Mouse (Mus musculus): Measurements from ENCODE around the gene Ccdc183. TPM values are rescaled to one million over a fixed set of nuclear protein-coding genes. Genes with fewer than 3 reads are reported as not detected.

The Ccdc183 gene
- total RNA-seq, 2 experiments from 2014 or later: not detected

DNA sequence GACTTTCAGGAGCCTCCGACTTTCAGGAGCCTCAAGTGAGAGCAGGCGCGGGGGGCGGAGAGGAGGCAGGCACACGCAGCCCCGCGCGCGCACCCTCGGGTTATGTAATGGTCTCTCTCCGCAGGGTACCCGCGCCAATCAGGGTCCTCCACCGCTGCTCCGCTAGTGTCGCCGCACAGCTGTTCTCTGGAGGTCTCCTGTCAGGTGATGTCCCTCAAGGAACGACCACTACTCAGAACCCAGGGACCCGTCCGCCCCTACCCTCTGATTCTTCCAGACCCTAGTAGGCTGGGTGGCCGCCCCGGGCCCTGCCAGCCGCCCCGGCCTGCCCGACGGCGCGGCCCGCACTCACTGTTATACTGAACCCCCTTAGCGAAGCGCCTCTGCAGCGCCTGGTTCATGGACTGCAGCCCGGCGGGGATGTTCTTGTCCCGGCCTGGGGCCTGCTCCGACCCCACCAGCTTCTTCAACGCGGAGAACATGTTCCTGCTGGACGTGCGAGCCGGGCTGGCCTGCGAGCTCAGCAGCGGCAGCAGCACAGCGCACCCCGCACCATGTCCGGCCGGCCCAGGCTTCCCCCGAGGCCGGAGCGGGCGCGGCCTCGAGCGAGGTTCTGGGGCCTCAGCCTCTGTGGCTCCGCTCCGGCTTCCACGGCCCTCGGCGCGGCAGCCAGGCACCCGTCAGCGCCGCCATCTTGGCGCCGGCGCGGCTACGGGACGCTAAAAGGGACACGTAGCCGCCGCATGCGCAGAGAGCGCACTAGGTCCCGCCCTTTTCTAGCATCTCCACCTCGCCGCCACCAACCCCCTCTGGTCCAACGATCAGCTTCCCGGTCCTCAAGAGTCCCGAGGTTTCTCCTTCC lies 9.5 kb downstream of the Ccdc183 start, which contains the start of gene Rabl6:
Rabl6 (minus strand) TSS at position 761 of the 862 bp plus-strand sequence.
- DNase-seq: peak; percentile 92 to 93

DNA sequence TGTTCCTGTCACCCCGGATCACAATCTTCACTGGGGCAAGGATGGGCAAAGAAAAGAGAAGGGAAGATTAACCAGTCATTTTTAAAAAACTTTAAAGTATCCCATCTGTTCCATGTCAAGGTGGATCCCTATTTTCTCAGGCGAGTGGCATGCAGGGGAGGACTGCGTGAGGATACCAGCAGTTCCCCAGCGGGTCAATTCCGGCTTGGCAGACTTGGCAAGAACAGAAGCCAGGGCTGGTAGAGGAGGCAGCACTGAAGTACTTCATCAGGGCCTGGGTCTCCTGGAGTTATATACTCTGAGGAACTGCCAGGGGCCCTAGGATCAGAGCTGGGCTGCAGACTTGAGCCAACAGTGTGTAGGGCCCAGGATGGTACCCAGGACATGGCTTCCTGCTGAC lies 15.0 kb downstream of the Ccdc183 start:
- DNase-seq: no peak

DNA sequence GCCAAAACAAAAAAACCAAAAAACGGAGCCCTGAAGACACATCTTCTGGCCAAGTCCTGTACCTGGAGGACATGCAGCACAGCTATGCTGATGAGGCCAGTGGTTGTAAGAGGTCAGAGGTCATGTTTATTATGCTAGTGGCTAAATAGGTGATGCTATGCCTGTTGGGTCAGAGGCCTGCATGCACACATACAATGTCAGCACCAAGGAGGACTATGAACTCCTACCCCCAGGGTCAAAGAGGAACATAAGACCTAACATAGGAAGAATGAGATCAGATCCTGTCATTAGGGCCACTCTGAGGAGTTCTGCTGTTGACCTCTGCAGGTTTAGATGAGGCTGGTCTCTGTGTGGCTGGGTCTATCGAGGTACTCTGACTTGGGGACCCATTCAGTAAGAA lies 17.4 kb downstream of the Ccdc183 start:
- no peak for DNase-seq

GRCm38 (mm10) chr2:25598749-25599148 lies 18.7 kb downstream of the Ccdc183 start:
- DNase-seq: no peak

DNA sequence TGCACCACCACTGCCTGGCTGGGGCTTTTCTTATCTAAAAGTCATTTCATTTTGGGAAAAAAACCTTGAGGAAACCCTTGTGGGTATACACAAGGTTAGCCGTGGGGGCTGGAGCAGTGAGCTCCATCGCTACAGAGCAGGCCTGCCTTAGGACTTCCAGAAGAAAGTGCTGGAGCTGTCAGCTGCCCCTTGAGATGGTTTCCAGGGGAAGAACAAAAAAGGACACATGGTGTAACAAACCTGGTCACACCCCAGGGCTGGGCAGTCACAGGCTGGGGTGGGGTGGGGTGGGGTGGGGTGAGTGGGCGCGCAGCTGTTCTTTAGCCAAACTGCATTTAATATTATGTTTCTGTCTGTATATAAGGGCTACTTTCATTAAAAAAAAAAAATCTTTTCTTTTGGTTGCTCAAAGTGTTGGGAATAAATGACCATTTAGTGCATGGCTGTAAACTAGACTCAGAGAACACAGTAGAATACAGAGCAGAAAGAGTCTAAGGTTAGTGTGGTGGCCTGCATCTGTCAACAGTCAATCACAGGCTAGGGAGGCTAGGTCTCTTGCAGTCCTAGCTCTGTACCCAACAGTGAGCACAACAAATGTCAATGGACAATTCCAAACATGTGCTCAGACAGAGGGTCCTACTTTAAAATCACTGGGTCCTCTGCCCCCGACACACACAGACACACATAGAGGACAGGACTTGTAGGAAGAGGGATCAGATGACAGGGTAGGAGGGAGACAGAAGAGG lies 20.5 kb downstream of the Ccdc183 start:
- no peak for DNase-seq

DNA sequence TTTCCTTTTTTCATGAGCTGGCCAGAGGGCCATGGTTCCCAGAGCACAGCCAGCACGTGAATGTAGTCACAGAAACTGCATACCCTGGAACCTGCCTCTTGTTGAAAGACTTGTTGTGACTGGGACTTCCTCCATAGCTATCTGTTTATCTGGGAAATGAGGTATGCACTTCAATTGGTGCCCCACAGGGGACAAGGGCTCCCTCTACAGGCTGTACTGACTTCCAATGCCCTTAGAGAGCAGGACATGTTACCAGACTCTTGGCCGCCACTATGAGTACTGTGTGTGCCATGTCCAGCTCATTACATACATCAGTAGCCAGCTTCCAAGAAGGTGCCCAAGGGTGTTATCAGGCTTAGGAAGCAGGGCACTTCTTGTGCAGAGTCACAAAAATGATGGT lies 25.6 kb downstream of the Ccdc183 start:
- DNase-seq: peak in 1 of 2 experiments; percentile 44

DNA sequence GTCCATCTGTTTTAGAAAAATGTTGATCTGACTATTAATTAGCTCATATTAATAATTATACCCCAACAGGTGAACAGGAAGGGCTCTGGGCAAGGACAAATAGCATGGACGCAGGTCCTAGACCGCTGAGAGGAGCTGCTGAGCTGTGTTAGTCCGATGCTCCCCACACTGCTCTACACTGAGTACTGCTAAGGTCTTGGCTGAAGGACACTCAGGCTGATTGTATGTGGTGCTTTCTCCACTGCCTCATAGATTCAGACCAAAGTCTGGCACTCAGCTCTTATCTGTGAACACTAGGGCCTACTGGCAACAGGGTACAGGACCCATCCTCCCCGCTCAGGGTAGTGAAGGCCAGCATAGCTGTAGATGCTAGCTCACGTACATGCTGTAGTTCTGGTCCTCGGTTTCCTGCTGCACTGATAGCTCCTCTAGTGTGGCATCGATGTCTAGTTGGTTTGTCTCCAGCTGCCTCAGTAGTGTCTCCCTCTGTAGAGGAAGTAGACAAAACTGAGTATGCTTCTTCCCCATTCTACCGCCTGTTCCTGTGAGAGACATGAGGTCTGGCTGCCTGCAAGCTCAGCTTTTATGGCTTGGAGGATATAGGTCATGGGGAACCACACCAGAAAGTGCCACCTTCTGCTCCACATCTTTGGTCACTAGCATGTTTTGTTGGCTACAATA lies 29.1 kb downstream of the Ccdc183 start:
- DNase-seq: no peak

GRCm38 (mm10) chr2:25587290-25587689 lies 30.2 kb downstream of the Ccdc183 start:
- DNase-seq: no peak

DNA sequence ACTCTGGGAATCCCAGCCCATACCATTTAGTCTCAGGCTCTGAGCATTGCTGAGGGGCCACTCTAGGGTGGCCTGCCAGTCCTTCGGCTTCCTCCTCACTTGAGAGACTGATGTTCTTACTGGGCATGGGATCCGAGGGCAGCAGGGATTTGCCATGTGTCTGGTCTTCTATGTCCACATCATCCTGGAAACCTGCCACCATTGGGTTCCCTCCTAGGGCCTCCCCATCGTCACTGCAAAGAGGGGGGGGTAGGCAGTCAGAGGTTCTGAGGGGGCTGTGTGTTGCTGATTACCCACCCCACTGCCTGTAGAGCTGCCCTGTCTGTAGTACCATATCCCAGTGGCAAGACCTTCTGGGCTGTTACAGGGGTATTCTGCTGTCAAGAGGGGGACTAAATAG lies 31.9 kb downstream of the Ccdc183 start:
- DNase-seq: no peak

DNA sequence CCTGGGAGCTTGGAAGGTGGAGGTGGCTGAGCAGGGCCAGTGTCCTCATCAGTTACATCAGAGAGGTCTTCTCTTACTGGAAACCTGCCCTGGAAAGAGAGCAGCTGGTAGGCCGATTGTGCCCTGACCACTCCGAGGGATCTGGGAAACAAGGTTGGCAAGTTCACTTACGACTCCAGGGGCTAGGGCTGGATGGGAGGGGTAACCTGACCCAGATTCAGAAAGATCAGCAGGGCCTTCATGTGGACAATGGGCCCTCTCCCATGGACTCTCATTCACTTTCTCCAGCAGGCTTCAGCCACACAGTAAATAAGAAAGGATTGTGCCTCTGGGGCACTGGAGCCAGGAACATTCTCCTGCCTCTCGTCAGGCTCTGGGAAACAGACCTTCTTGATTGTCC lies 32.6 kb downstream of the Ccdc183 start:
- DNase-seq: no peak

GRCm38 (mm10) chr2:25584152-25584551 lies 33.3 kb downstream of the Ccdc183 start:
- no peak for DNase-seq

DNA sequence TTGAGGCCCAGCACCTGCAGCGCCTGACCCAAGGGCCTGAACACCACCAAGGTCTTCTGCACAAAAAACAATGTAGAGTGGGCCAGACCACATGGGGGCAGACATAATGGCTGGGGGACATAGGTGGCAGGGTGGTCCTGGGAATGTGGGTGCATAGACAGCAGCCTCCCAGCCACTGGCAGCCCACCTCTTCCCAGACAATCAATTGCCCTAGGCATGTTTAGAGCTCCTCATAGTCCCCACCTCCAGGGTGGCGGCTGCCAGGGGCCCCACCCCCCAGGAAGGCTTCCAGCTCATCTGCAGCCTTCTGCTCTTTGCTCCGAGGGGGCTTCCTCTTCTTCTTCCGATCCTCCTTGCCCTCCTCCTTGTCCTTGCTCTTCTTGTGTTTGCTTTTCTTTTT lies 33.9 kb downstream of the Ccdc183 start:
- no peak for DNase-seq

DNA sequence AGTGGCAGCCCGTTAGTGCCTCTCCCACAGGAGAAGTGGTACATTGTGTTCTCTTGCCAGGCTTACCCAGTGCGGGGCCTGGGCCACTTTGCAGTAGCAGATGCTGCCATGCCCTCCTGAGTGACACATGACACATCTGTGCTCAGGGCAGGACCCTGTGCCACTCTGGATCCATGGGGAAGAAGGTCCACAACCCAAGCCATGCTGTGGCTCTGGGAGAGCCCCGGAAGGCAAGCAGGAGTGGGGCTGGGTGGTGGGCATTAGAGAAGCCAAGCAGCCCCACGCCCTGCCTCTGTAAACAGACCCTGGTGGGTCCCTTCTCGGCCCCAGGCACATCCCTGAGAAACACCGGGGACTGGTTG lies 34.4 kb downstream of the Ccdc183 start:
- DNase-seq: peak in 1 of 2 experiments; percentile 53

- no peak for DNase-seq
Measured at GRCm38 (mm10) chr2:25582466-25583119, 34.9 kb downstream of the Ccdc183 start.

DNA sequence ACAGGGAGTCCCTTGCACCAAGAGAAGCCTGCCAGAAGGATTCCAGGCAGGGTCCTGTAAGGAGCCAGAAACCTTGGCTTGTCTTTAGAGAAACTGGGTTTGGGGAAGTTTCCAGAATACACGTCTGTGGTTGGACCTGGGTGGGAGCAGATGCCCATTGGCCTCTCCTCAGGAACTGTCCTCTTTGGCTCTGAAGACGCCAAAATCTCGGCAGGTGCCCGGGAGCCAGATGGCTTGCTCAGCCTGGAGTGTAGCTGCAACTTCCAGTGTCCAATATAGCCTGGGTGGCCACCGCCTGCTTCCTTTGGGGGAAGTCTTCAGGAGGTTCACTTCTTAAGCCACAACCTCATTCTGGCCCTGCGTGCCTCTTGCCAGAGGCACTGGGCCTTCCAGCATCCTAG lies 35.6 kb downstream of the Ccdc183 start:
- no peak for DNase-seq

DNA sequence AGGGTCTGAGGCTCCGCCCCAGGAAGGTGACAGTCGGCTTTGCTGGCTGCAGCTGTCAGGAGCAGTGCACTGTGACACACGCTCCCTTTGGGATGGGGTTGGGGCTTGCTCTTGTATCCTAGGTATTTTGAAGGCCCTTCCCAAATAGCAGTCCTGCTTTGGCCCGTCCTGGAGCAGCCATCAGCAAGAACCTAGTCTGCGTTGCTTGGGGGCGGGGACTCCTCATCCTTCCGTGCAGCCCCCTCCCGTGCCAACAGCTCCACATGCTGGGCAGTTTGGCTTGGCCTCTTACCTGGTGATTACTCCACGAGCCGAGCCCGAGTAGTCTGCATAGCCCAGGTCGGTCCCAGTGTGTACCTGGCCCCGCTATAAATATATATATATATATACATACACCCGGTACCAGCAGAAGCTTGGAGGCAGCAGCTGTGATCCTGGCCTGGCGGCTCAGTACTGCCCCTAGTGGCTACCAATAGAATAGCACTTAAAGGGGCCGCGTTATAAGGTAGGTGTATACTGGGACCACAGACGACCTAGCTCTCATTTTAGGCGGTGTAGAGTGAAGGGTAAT lies 36.1 kb downstream of the Ccdc183 start, which contains the start of gene Ajm1:
Ajm1 (minus strand) TSS at position 464 of the 571 bp plus-strand sequence.
- peak; percentile 62 to 74 for DNase-seq

GRCm38 (mm10) chr2:25580621-25581101 lies 36.8 kb downstream of the Ccdc183 start:
- no peak for DNase-seq

GRCm38 (mm10) chr2:25579737-25580460 lies 37.6 kb downstream of the Ccdc183 start:
- no peak for DNase-seq

- DNase-seq: no peak
Measured at GRCm38 (mm10) chr2:25578796-25579736, 38.4 kb downstream of the Ccdc183 start.

Data from heart, adult 18-20 months (tissue).